Mouse (Mus musculus) thymus, postnatal 0 days (tissue): ENCODE results near the gene Arid5a. TPM values are rescaled to one million over a fixed set of nuclear protein-coding genes. Genes with fewer than 3 reads are reported as not detected.

Experiments
- DNase-seq: peaks from one replicate; pipeline ENCODE4 v3.0.0-alpha.2; 2015; ENCODE audit warnings: low spot score
- microRNA-seq: library from miRNA; unstranded; fragments of <30 nt; microRNA quantifications from one replicate; pipeline ENCODE4, GENCODE M21; 2016; ENCODE audit warnings: borderline number of aligned reads
- polyA plus RNA-seq: library from polyadenylated mRNA; unstranded; fragments of >200 nt; fragmentation: Nextera tagmentation; extraction: Ambion mirVana; gene quantifications from 2 replicates; pipeline ENCODE4 v1.2.1, GENCODE M21; 2015

Gene Arid5a
- polyA plus RNA-seq, 1 experiment from 2014 or later, result 34.9 TPM

- peak; percentile 28 for DNase-seq
These were observed 16.4 kb downstream of the Arid5a start for GRCm38 (mm10) chr1:36323746-36324448.

- DNase-seq, result no peak
These were observed 18.4 kb downstream of the Arid5a start for GRCm38 (mm10) chr1:36325900-36326321.

GRCm38 (mm10) chr1:36326815-36327214 lies 19.3 kb downstream of the Arid5a start:
- no peak for DNase-seq

GRCm38 (mm10) chr1:36331743-36332142 lies 24.2 kb downstream of the Arid5a start:
- DNase-seq, result no peak

GRCm38 (mm10) chr1:36332955-36333887 lies 25.7 kb downstream of the Arid5a start:
- no peak for DNase-seq

DNA sequence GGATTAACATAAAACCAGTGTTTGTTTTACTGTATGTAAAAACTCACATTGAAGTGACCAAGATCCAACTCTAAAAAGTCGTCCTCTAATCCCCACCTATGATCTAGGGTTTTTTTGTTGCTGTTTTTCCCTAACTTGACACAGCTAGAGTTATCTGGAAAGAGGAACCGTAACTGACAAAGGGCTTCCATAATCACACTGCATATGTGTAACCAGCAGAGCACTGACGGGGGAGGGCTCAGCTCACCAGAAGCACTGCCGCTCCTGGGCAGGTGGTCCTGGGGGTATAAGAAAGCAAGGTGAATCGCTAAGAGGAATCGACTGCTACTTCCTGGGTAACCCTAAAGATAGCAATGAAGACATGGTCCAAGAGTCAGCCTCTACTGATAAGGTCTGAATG lies 35.0 kb downstream of the Arid5a start:
- DNase-seq, result no peak

- no peak for DNase-seq
These were observed 44.8 kb downstream of the Arid5a start for GRCm38 (mm10) chr1:36352351-36352750.

DNA sequence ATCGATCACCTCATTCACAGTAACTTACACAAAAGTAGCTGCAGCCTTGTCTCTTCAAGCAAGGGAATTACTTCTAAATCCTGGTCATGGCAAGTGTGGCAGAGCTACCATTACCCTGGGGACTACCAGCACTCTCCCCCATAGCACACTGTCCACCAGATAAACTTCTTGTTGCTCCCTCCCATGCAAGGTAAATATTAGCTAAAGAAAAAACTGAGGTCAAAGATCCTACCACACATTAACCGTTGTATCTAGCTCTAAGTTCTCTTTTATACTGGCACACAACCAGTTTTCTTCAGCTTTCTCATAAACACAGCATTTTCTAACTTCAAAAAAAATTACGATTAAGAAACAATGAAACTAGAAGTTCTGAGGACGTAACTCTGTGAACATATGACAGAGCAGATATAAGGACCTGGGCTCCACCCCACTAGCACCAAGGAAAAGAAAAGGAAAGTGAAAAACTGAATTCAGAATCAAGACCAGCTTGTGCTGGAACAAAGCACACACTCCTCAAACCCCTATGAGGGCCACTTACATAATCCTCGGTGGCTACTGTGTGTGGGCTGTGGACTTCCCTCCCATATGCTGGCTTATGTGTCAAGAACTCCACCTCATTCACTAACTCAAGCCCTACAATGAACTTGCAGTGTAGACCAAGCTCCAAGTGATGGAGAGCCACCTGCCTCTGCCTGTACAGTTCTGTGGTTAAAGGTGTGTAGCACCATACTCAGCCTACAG lies 49.6 kb downstream of the Arid5a start:
- no peak for DNase-seq

GRCm38 (mm10) chr1:36367698-36368097 lies 60.2 kb downstream of the Arid5a start:
- DNase-seq, result peak; percentile 2

- DNase-seq, result peak; percentile 46
These were observed 60.8 kb downstream of the Arid5a start for GRCm38 (mm10) chr1:36368112-36368968.

GRCm38 (mm10) chr1:36368969-36369645 lies 61.6 kb downstream of the Arid5a start, which contains the start of gene Kansl3:
Kansl3 (minus strand) TSS chr1:36369181.
- DNase-seq, result peak; percentile 94

GRCm38 (mm10) chr1:36370918-36371317 lies 63.4 kb downstream of the Arid5a start:
- no peak for DNase-seq

- DNase-seq, result no peak
These were observed 64.7 kb downstream of the Arid5a start, which contains the start of gene Fer1l5 for GRCm38 (mm10) chr1:36371934-36372845. Fer1l5 (plus strand) TSS chr1:36372291.

Small RNA genes within 50 kb of the gene (microRNA-seq; reads per million reads assigned to microRNA genes)
- not detected for gene Mir6898

Other genes starting within 250 kb of the Arid5a start
- 11.5 and 14.5 TPM in 2 replicates for gene Hs6st1, start 239.3 kb upstream of the Arid5a start, polyA plus RNA-seq
- gene Uggt1, start 63.0 kb upstream of the Arid5a start, polyA plus RNA-seq, result 43.9 and 46.5 TPM in 2 replicates
- 3.8 and 4.4 TPM in 2 replicates for gene Neurl3, start 33.1 kb upstream of the Arid5a start, polyA plus RNA-seq
- gene Kansl3, start 61.4 kb downstream of the Arid5a start, polyA plus RNA-seq, result 26.0 and 29.4 TPM in 2 replicates
- 0.49 and 0.61 TPM in 2 replicates for gene Fer1l5, start 64.6 kb downstream of the Arid5a start, polyA plus RNA-seq
- gene Lman2l, start 137.5 kb downstream of the Arid5a start, polyA plus RNA-seq, result 51.3 and 52.1 TPM in 2 replicates
- gene Cnnm4, start 163.9 kb downstream of the Arid5a start, polyA plus RNA-seq, result 12.3 and 13.7 TPM in 2 replicates
- 3.3 and 3.8 TPM in 2 replicates for gene Cnnm3, start 204.1 kb downstream of the Arid5a start, polyA plus RNA-seq
- 10.0 and 12.0 TPM in 2 replicates for gene Ankrd23, start 229.2 kb downstream of the Arid5a start, polyA plus RNA-seq
- gene Gm42417, start 231.7 kb downstream of the Arid5a start, polyA plus RNA-seq, result 0.26 and 0.60 TPM in 2 replicates
- gene Ankrd39, start 239.7 kb downstream of the Arid5a start, polyA plus RNA-seq, result 20.0 and 22.7 TPM in 2 replicates